Mouse (Mus musculus): ENCODE data around the gene Rnf182.

Rnf182 gene

GRCm38 (mm10) chr13:43615577-43616254 lies at the start of gene Rnf182:
Rnf182 (plus strand) TSS chr13:43615710.
- DNase-seq (ENCODE audit: low spot score) = no peak

- no peak for DNase-seq (ENCODE audit: low spot score)
Measured at GRCm38 (mm10) chr13:43566184-43566583, 49.3 kb upstream of the Rnf182 start.

GRCm38 (mm10) chr13:43567141-43567891 lies 48.2 kb upstream of the Rnf182 start:
- DNase-seq (ENCODE audit: low spot score) = no peak

GRCm38 (mm10) chr13:43573979-43574378 lies 41.5 kb upstream of the Rnf182 start:
- DNase-seq (ENCODE audit: low spot score) = no peak

- no peak for DNase-seq (ENCODE audit: low spot score)
Measured at GRCm38 (mm10) chr13:43575431-43575830, 40.1 kb upstream of the Rnf182 start.

- no peak for DNase-seq (ENCODE audit: low spot score)
Measured at GRCm38 (mm10) chr13:43577254-43577653, 38.3 kb upstream of the Rnf182 start.

GRCm38 (mm10) chr13:43577766-43578165 lies 37.7 kb upstream of the Rnf182 start:
- DNase-seq (ENCODE audit: low spot score) = no peak

- peak; percentile 51 for DNase-seq (ENCODE audit: low spot score)
Measured at GRCm38 (mm10) chr13:43579740-43580139, 35.8 kb upstream of the Rnf182 start.

GRCm38 (mm10) chr13:43580661-43581060 lies 34.8 kb upstream of the Rnf182 start:
- no peak for DNase-seq (ENCODE audit: low spot score)

GRCm38 (mm10) chr13:43582961-43583360 lies 32.5 kb upstream of the Rnf182 start:
- DNase-seq (ENCODE audit: low spot score) = no peak

- no peak for DNase-seq (ENCODE audit: low spot score)
Measured at GRCm38 (mm10) chr13:43583504-43583903, 32.0 kb upstream of the Rnf182 start.

- DNase-seq (ENCODE audit: low spot score) = no peak
Measured at GRCm38 (mm10) chr13:43585335-43585734, 30.2 kb upstream of the Rnf182 start.

- DNase-seq (ENCODE audit: low spot score) = no peak
Measured at GRCm38 (mm10) chr13:43586966-43587365, 28.5 kb upstream of the Rnf182 start.

GRCm38 (mm10) chr13:43587844-43588840 lies 27.4 kb upstream of the Rnf182 start:
- DNase-seq (ENCODE audit: low spot score) = peak; percentile 56

- no peak for DNase-seq (ENCODE audit: low spot score)
Measured at GRCm38 (mm10) chr13:43591828-43592680, 23.5 kb upstream of the Rnf182 start.

GRCm38 (mm10) chr13:43592681-43593068 lies 22.8 kb upstream of the Rnf182 start:
- no peak for DNase-seq (ENCODE audit: low spot score)

GRCm38 (mm10) chr13:43595896-43596295 lies 19.6 kb upstream of the Rnf182 start:
- DNase-seq (ENCODE audit: low spot score) = peak; percentile 76

- no peak for DNase-seq (ENCODE audit: low spot score)
Measured at GRCm38 (mm10) chr13:43600967-43601366, 14.5 kb upstream of the Rnf182 start.

- DNase-seq (ENCODE audit: low spot score) = no peak
Measured at GRCm38 (mm10) chr13:43602440-43602839, 13.1 kb upstream of the Rnf182 start.

GRCm38 (mm10) chr13:43603042-43603441 lies 12.5 kb upstream of the Rnf182 start:
- no peak for DNase-seq (ENCODE audit: low spot score)

- DNase-seq (ENCODE audit: low spot score) = no peak
Measured at GRCm38 (mm10) chr13:43608854-43609253, 6.7 kb upstream of the Rnf182 start.
